In the genomic region with DNA sequence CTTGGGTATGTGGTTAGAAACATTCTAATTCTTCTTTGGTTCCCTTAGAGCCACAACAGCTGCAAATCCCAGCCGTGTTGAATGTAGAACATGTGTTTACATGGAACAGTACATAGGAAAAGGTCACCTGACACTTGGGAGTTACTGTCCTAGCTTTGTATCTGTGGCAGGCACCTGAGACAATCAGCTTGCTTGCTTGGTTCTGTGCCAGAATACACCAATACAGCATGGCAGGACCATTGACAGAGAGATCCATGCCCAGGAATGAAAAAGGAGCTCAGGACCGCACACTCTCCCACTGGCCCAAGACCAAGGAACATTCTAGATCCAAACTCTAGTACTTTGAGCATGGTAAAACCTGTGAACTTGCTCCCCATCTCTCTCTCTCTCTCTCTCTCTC, we compare ENCODE assay signal across 28 mouse cellular contexts.
"Had no signal": no experiment of that assay in that cellular context is flagged by ENCODE, and none has a peak within 500 bp of the region (broad histone marks: within the 10 kb centered on the region; RNA-seq: fewer than 3 reads in every experiment).

No protein-coding gene starts in this region.

- H3K27me3 ChIP-seq: heart, embryonic 12.5 days; hindbrain, embryonic 12.5 days; intestine, embryonic 15.5 days; limb, embryonic 12.5 days; liver, embryonic 13.5 days; liver, embryonic 15.5 days had no signal

- H3K27ac ChIP-seq: gastrocnemius, adult 2 months; heart, embryonic 10.5 days; hindbrain, embryonic 10.5 days; hindbrain, embryonic 12.5 days; hindbrain, embryonic 14.5 days; intestine, embryonic 15.5 days; left cerebral cortex, adult 2 months; limb, embryonic 10.5 days; limb, embryonic 12.5 days; liver, embryonic 13.5 days; liver, embryonic 15.5 days had no signal

- ATAC-seq: hindbrain, embryonic 16.5 days; inflammation-experienced regulatory T-cells, adult 6 months; intestine, embryonic 15.5 days; intestine, postnatal 0 days; liver, postnatal 0 days had no signal

- H3K4me3 ChIP-seq: gastrocnemius, adult 2 months; heart, embryonic 10.5 days; heart, embryonic 12.5 days; hindbrain, embryonic 10.5 days; hindbrain, embryonic 12.5 days; intestine, embryonic 15.5 days; layer of hippocampus, adult 2 months; left cerebral cortex, adult 2 months; limb, embryonic 10.5 days; limb, embryonic 12.5 days; liver, embryonic 13.5 days; liver, embryonic 15.5 days had no signal

- DNase-seq: gastrocnemius, adult 2 months; gastrocnemius, postnatal 10 days; gastrocnemius, postnatal 25 days; heart, adult 18-20 months; heart, postnatal 10 days; heart, postnatal 4 days; kidney, adult 18-20 months; kidney, adult 8-10 months; kidney, postnatal 10 days; kidney, postnatal 25 days; kidney, postnatal 4 days; liver; liver, embryonic 13.5 days; liver, postnatal 0 days had no signal
